Mouse (Mus musculus) layer of hippocampus, adult 9-11 months (tissue): ENCODE results near the gene Krt16.
A peak's percentile ranks its signal among the peaks of the same experiment; 100 is the strongest.
"Not testable (repeated sequence)": the region's sequence is repeated elsewhere in the genome, so short reads cannot be mapped to it uniquely, and the experiment has no call there.

Source experiments
- DNase-seq: peaks from one replicate; pipeline ENCODE4 v3.0.0; 2022

Gene Krt16

GRCm38 (mm10) chr11:100254360-100255090 is 5.8 kb upstream of the Krt16 start:
- no peak for DNase-seq

- not testable (repeated sequence) for DNase-seq
These were observed 2.2 kb downstream of the Krt16 start for GRCm38 (mm10) chr11:100246471-100246870.

- not testable (repeated sequence) for DNase-seq
These were observed 8.4 kb downstream of the Krt16 start for GRCm38 (mm10) chr11:100240272-100240671.

GRCm38 (mm10) chr11:100221741-100222140 is 27.0 kb downstream of the Krt16 start:
- no peak for DNase-seq

GRCm38 (mm10) chr11:100219304-100219703 is 29.4 kb downstream of the Krt16 start:
- no peak for DNase-seq

GRCm38 (mm10) chr11:100208542-100208941 is 40.2 kb downstream of the Krt16 start:
- no peak for DNase-seq

- no peak for DNase-seq
These were observed 41.2 kb downstream of the Krt16 start, which contains the start of gene Krt14 for GRCm38 (mm10) chr11:100207498-100207897. Gene Krt14, minus strand, starts transcription at chr11:100207548.

GRCm38 (mm10) chr11:100203448-100203847 is 45.3 kb downstream of the Krt16 start:
- no peak for DNase-seq

GRCm38 (mm10) chr11:100202906-100203305 is 45.8 kb downstream of the Krt16 start:
- no peak for DNase-seq

- DNase-seq: peak; percentile 39
These were observed 48.4 kb downstream of the Krt16 start for GRCm38 (mm10) chr11:100200104-100200820.

- peak; percentile 28 for DNase-seq
These were observed 50.0 kb downstream of the Krt16 start for GRCm38 (mm10) chr11:100198666-100199065.
